ENCODE assay signal across 20 mouse cellular contexts in genomic region chr1:185352151-185352550, GRCm38 (mm10). TPM values are rescaled to one million over a fixed set of nuclear protein-coding genes. Genes with fewer than 3 reads are reported as not detected.
DNase-seq lines count a peak whose midpoint lies in the region; ATAC-seq and TF ChIP-seq lines count a peak whose summit lies in the region.
"Had no signal": no experiment of that assay in that cellular context is flagged by ENCODE, and none has a peak within 500 bp of the region (broad histone marks: within the 10 kb centered on the region; RNA-seq: fewer than 3 reads in every experiment).

No protein-coding gene starts in this region.

- intact Hi-C loops in heart, adult 2 months (cut with DNase I): no loop called here

- no peaks in the 10 kb centered on the region for H3K79me2 ChIP-seq in heart, adult 2 months (replicated peaks; ENCODE audit: control insufficient read depth, insufficient read depth, low read length)
- H3K79me2 ChIP-seq in C2C12 (ENCODE audit: control insufficient read depth, insufficient read depth): no peaks in the 10 kb centered on the region

- H3K9ac ChIP-seq in heart, adult 2 months (ENCODE audit: low read depth, low read length): no peak overlapping the region
- H3K9ac ChIP-seq in intestine, embryonic 15.5 days: no peak overlapping the region
- H3K9ac ChIP-seq: embryonic facial prominence, embryonic 15.5 days; heart, embryonic 12.5 days; hindbrain, embryonic 15.5 days; limb, embryonic 15.5 days had no signal

- H3K27me3 ChIP-seq in heart, adult 2 months (ENCODE audit: control insufficient read depth, insufficient read depth, low read length): no peaks in the 10 kb centered on the region
- H3K27me3 ChIP-seq in C2C12 (ENCODE audit: control insufficient read depth, insufficient read depth, insufficient read length): no peaks in the 10 kb centered on the region
- H3K27me3 ChIP-seq in embryonic facial prominence, embryonic 10.5 days (replicated peaks; ENCODE audit: low read depth, poor library complexity, severe bottlenecking): no peaks in the 10 kb centered on the region
- H3K27me3 ChIP-seq in intestine, embryonic 15.5 days (replicated peaks): no peaks in the 10 kb centered on the region
- H3K27me3 ChIP-seq: embryonic facial prominence, embryonic 15.5 days; heart, embryonic 12.5 days; hindbrain, embryonic 15.5 days; limb, embryonic 15.5 days had no signal

- H3K79me3 ChIP-seq in C2C12 (ENCODE audit: low read depth): no peaks in the 10 kb centered on the region

- H3K9me3 ChIP-seq in embryonic facial prominence, embryonic 10.5 days: no peaks in the 10 kb centered on the region
- H3K9me3 ChIP-seq in intestine, embryonic 15.5 days: no peaks in the 10 kb centered on the region
- H3K9me3 ChIP-seq: embryonic facial prominence, embryonic 15.5 days; forebrain, embryonic 10.5 days; heart, embryonic 12.5 days; hindbrain, embryonic 15.5 days; limb, embryonic 15.5 days had no signal

- TF ChIP-seq EP300 in heart, adult 2 months (IDR thresholded peaks at IDR 0.05; ENCODE audit: insufficient read depth, low read depth, low read length): no peak

- 86% methylated on average over 12 of the region's 12 CpGs for WGBS in heart, adult 2 months
- 93% methylated on average over 12 of the region's 12 CpGs for WGBS in embryonic facial prominence, embryonic 10.5 days
- WGBS in intestine, embryonic 15.5 days: 90% methylated on average over 12 of the region's 12 CpGs

- H3K36me3 ChIP-seq in heart, adult 2 months (ENCODE audit: control insufficient read depth, insufficient read depth, low read length): no peaks in the 10 kb centered on the region
- peaks cover 24% of the 10 kb centered on the region for H3K36me3 ChIP-seq in C2C12 (ENCODE audit: control insufficient read depth, insufficient read depth)
- peaks cover 96% of the 10 kb centered on the region for H3K36me3 ChIP-seq in embryonic facial prominence, embryonic 10.5 days (replicated peaks)
- H3K36me3 ChIP-seq in intestine, embryonic 15.5 days: peaks cover 31% of the 10 kb centered on the region; the same call in 1 of the 2 replicates

- no peak for TF ChIP-seq POLR2A in heart, adult 2 months (IDR thresholded peaks at IDR 0.05; ENCODE audit: insufficient read depth, low read depth, low read length)

- peak; percentile 95 for ATAC-seq in common myeloid progenitor, adult 5-6 weeks (replicated peaks; ENCODE audit: low read depth, poor library complexity, severe bottlenecking)
- ATAC-seq in megakaryocyte progenitor cell, adult 5-6 weeks (replicated peaks; ENCODE audit: poor library complexity): peak; percentile 88
- no peak for ATAC-seq in intestine, embryonic 15.5 days
- ATAC-seq: lung, postnatal 0 days had no signal

- no peaks in the 10 kb centered on the region for H3K4me1 ChIP-seq in heart, adult 2 months (ENCODE audit: control insufficient read depth, insufficient read depth, low read length)
- no peaks in the 10 kb centered on the region for H3K4me1 ChIP-seq in embryonic facial prominence, embryonic 10.5 days
- H3K4me1 ChIP-seq in intestine, embryonic 15.5 days (replicated peaks): no peaks in the 10 kb centered on the region
- H3K4me1 ChIP-seq: embryonic facial prominence, embryonic 15.5 days; forebrain, embryonic 10.5 days; heart, embryonic 12.5 days; hindbrain, embryonic 15.5 days; limb, embryonic 15.5 days had no signal

- H3ac ChIP-seq in C2C12 (ENCODE audit: control insufficient read depth, insufficient read length, low read depth): peak overlapping the region; percentile 12

- no peak overlapping the region for H3K4me3 ChIP-seq in heart, adult 2 months
- no peak overlapping the region for H3K4me3 ChIP-seq in C2C12 (ENCODE audit: insufficient read depth, poor library complexity, severe bottlenecking)
- H3K4me3 ChIP-seq in embryonic facial prominence, embryonic 10.5 days: no peak overlapping the region
- H3K4me3 ChIP-seq in intestine, embryonic 15.5 days (replicated peaks): no peak overlapping the region
- H3K4me3 ChIP-seq: embryonic facial prominence, embryonic 15.5 days; forebrain, embryonic 10.5 days; heart, embryonic 12.5 days; hindbrain, embryonic 15.5 days; limb, embryonic 15.5 days had no signal

- no peak overlapping the region for H3K4me2 ChIP-seq in intestine, embryonic 15.5 days (replicated peaks)
- H3K4me2 ChIP-seq: embryonic facial prominence, embryonic 15.5 days; heart, embryonic 12.5 days; hindbrain, embryonic 15.5 days; limb, embryonic 15.5 days had no signal

- TF ChIP-seq CTCF in heart, adult 2 months (IDR thresholded peaks at IDR 0.05): no peak
- TF ChIP-seq CTCF in C2C12 (IDR thresholded peaks at IDR 0.05; ENCODE audit: control insufficient read depth, insufficient read depth, insufficient read length): no peak

- no peak overlapping the region for H3K27ac ChIP-seq in heart, adult 2 months
- no peak overlapping the region for H3K27ac ChIP-seq in embryonic facial prominence, embryonic 10.5 days (replicated peaks)
- no peak overlapping the region for H3K27ac ChIP-seq in intestine, embryonic 15.5 days
- H3K27ac ChIP-seq: embryonic facial prominence, embryonic 15.5 days; forebrain, embryonic 10.5 days; hindbrain, embryonic 15.5 days; limb, embryonic 15.5 days had no signal

- DNase-seq in heart, adult 11 months: peak; percentile 61
- DNase-seq in heart, adult 2 months: no peak
- DNase-seq in urinary bladder, postnatal 14 days (ENCODE audit: low spot score): no peak
- DNase-seq in embryonic facial prominence, embryonic 10.5 days (ENCODE audit: low spot score): no peak
- DNase-seq: adrenal gland, postnatal 36 days; cerebellum, adult 9-10 months; gastrocnemius, postnatal 10 days; kidney, adult 8-10 months; kidney, postnatal 36 days; thymus, adult 2 months had no signal

TF ChIP-seq in C2C12, 6 proteins besides CTCF, POLR2A, EP300 and RAD21:
- TF ChIP-seq MYOD1 (IDR thresholded peaks at IDR 0.05; ENCODE audit: control insufficient read depth, insufficient read length, low read depth): no peak
- no peak for TF ChIP-seq USF1 (IDR thresholded peaks at IDR 0.05; ENCODE audit: low read depth)
- no peak for TF ChIP-seq MYOG (IDR thresholded peaks at IDR 0.05; ENCODE audit: control insufficient read depth, extremely low read depth, insufficient read length)
- TF ChIP-seq MAX (IDR thresholded peaks at IDR 0.05): no peak
- TF ChIP-seq CEBPB (IDR thresholded peaks at IDR 0.05; ENCODE audit: low read depth): no peak
- TF ChIP-seq FOSL1 (IDR thresholded peaks at IDR 0.05; ENCODE audit: insufficient read depth, low read length, poor library complexity, severe bottlenecking): no peak
TF ChIP-seq in C2C12: peak in this region for 0.

RNA-seq across cellular contexts. Expression of gene Eprs, which starts 10.7 kb away (rescaled TPM):
- 10 to 100 TPM; 63.9 to 85.2 TPM for total RNA-seq in heart, adult 2 months (2021)
- 11.0 and 23.4 TPM in 2 replicates for polyA plus RNA-seq in heart, adult 2 months (2012; rRNA removed)
- 44.2 TPM for polyA plus RNA-seq in C2C12 (2012; fragmentation: generic; extraction: Trizol)
- total RNA-seq in common myeloid progenitor, adult 5-6 weeks (2017): 236 and 247 TPM in 2 replicates
- 108 and 117 TPM in 2 replicates for total RNA-seq in megakaryocyte progenitor cell, adult 5-6 weeks (2015)
- total RNA-seq in megakaryocyte progenitor cell, adult 5-6 weeks (2017): 214 and 252 TPM in 2 replicates
- polyA plus RNA-seq in embryonic facial prominence, embryonic 10.5 days (2016; fragmentation: Nextera tagmentation; extraction: Ambion mirVana): 153 TPM in 2 replicates
- 161 and 164 TPM in 2 replicates for polyA plus RNA-seq in intestine, embryonic 15.5 days (2015; fragmentation: Nextera tagmentation; extraction: Ambion mirVana)

RNA-seq across cellular contexts. Expression of gene Bpnt1, which starts 20.2 kb away (rescaled TPM):
- total RNA-seq in heart, adult 2 months (2021): 10 to 100 TPM; 27.8 to 29.6 TPM
- polyA plus RNA-seq in heart, adult 2 months (2012; rRNA removed): 26.3 and 36.6 TPM in 2 replicates
- 37.2 TPM for polyA plus RNA-seq in C2C12 (2012; fragmentation: generic; extraction: Trizol)
- 20.1 and 22.2 TPM in 2 replicates for total RNA-seq in common myeloid progenitor, adult 5-6 weeks (2017)
- 7.7 and 7.9 TPM in 2 replicates for total RNA-seq in megakaryocyte progenitor cell, adult 5-6 weeks (2015)
- 23.6 and 25.2 TPM in 2 replicates for total RNA-seq in megakaryocyte progenitor cell, adult 5-6 weeks (2017)
- 32.1 and 36.1 TPM in 2 replicates for polyA plus RNA-seq in embryonic facial prominence, embryonic 10.5 days (2016; fragmentation: Nextera tagmentation; extraction: Ambion mirVana)
- polyA plus RNA-seq in intestine, embryonic 15.5 days (2015; fragmentation: Nextera tagmentation; extraction: Ambion mirVana): 210 and 233 TPM in 2 replicates

RNA-seq across cellular contexts. Expression of gene Iars2, which starts 23.0 kb away (rescaled TPM):
- 10 to 100 TPM; 71.5 to 80.0 TPM for total RNA-seq in heart, adult 2 months (2021)
- 35.2 and 59.7 TPM in 2 replicates for polyA plus RNA-seq in heart, adult 2 months (2012; rRNA removed)
- polyA plus RNA-seq in C2C12 (2012; fragmentation: generic; extraction: Trizol): 18.4 TPM
- 53.2 and 60.1 TPM in 2 replicates for total RNA-seq in common myeloid progenitor, adult 5-6 weeks (2017)
- total RNA-seq in megakaryocyte progenitor cell, adult 5-6 weeks (2015): 48.1 and 63.6 TPM in 2 replicates
- 42.8 and 46.3 TPM in 2 replicates for total RNA-seq in megakaryocyte progenitor cell, adult 5-6 weeks (2017)
- 25.0 and 26.9 TPM in 2 replicates for polyA plus RNA-seq in embryonic facial prominence, embryonic 10.5 days (2016; fragmentation: Nextera tagmentation; extraction: Ambion mirVana)
- polyA plus RNA-seq in intestine, embryonic 15.5 days (2015; fragmentation: Nextera tagmentation; extraction: Ambion mirVana): 61.9 and 66.9 TPM in 2 replicates
